Mouse (Mus musculus): ENCODE measurements around the gene Scfd2. TPM values are rescaled to one million over a fixed set of nuclear protein-coding genes. Genes with fewer than 3 reads are reported as not detected.

The Scfd2 gene
- total RNA-seq, 2 experiments from 2014 or later, result 13.3 TPM

- DNase-seq, result peak; percentile 77 to 79
- intact Hi-C loops (cut with DNase I), result no loop called here
Observed at GRCm38 (mm10) chr5:74161297-74161926, 370.1 kb downstream of the Scfd2 start.

- DNase-seq, result no peak
- intact Hi-C loops (cut with DNase I), result no loop called here
Observed at GRCm38 (mm10) chr5:74160349-74160748, 371.2 kb downstream of the Scfd2 start.

GRCm38 (mm10) chr5:74159906-74160305 is 371.7 kb downstream of the Scfd2 start:
- peak in 1 of 2 experiments; percentile 29 for DNase-seq
- intact Hi-C loops (cut with DNase I), result loop anchor here (2.0 kb wide), 1 partner anchor 33 kb away; no protein-coding TSS in a partner anchor

- intact Hi-C loops (cut with DNase I), result loop anchor here (2.0 kb wide), 1 partner anchor 34 kb away; no protein-coding TSS in a partner anchor
Observed at GRCm38 (mm10) chr5:74158929-74159632, 372.5 kb downstream of the Scfd2 start.

GRCm38 (mm10) chr5:74155860-74156351 is 375.7 kb downstream of the Scfd2 start:
- intact Hi-C loops (cut with DNase I), result no loop called here
- DNase-seq, result no peak

More at GRCm38 (mm10) chr5:74158929-74159632, 372.5 kb downstream of the Scfd2 start:
- no peak for DNase-seq

Other genes starting within 250 kb of the Scfd2 start
- gene Fip1l1, start 3.7 kb upstream of the Scfd2 start, total RNA-seq (2021), result 10 to 100 TPM; 41.4 to 41.6 TPM
- gene Lnx1, start 171.2 kb upstream of the Scfd2 start, total RNA-seq (2021), result 1 to 10 TPM; 4.3 to 4.5 TPM